Comparison of ENCODE assay signal across 23 mouse cellular contexts in genomic region chr4:119057826-119058225, GRCm38 (mm10). TPM values are rescaled to one million over a fixed set of nuclear protein-coding genes. Genes with fewer than 3 reads are reported as not detected.
A peak's percentile ranks its signal among the peaks of the same experiment; 100 is the strongest.
DNase-seq lines count a peak whose midpoint lies in the region; ATAC-seq lines count a peak whose summit lies in the region.
"Had no signal": no experiment of that assay in that cellular context is flagged by ENCODE, and none has a peak within 500 bp of the region (broad histone marks: within the 10 kb centered on the region; RNA-seq: fewer than 3 reads in every experiment).

No protein-coding gene starts in this region.

- H3K4me1 ChIP-seq in liver, embryonic 13.5 days (replicated peaks), result peaks cover 33% of the 10 kb centered on the region
- H3K4me1 ChIP-seq in liver, embryonic 12.5 days, result peaks cover 35% of the 10 kb centered on the region
- H3K4me1 ChIP-seq: forebrain, embryonic 15.5 days; limb, embryonic 15.5 days had no signal

- H3K4me2 ChIP-seq in liver, embryonic 13.5 days, result no peak overlapping the region
- H3K4me2 ChIP-seq in liver, embryonic 12.5 days, result no peak overlapping the region
- H3K4me2 ChIP-seq: forebrain, embryonic 15.5 days; heart, embryonic 13.5 days; limb, embryonic 15.5 days had no signal

- H3K9me3 ChIP-seq in liver, embryonic 13.5 days (replicated peaks), result no peaks in the 10 kb centered on the region
- H3K9me3 ChIP-seq in liver, embryonic 12.5 days (replicated peaks), result no peaks in the 10 kb centered on the region
- H3K9me3 ChIP-seq: forebrain, embryonic 15.5 days; heart, embryonic 13.5 days; limb, embryonic 15.5 days had no signal

- no peaks in the 10 kb centered on the region for H3K36me3 ChIP-seq in liver, embryonic 13.5 days
- H3K36me3 ChIP-seq in liver, embryonic 12.5 days, result no peaks in the 10 kb centered on the region
- H3K36me3 ChIP-seq: forebrain, embryonic 15.5 days; heart, embryonic 13.5 days; limb, embryonic 15.5 days had no signal

- H3K4me3 ChIP-seq in liver, embryonic 13.5 days (replicated peaks), result no peak overlapping the region
- no peak overlapping the region for H3K4me3 ChIP-seq in liver, embryonic 12.5 days
- H3K4me3 ChIP-seq: forebrain, embryonic 15.5 days; heart, embryonic 13.5 days; layer of hippocampus, adult 2 months; limb, embryonic 15.5 days had no signal

- H3K27me3 ChIP-seq in liver, embryonic 13.5 days, result peaks cover 34% of the 10 kb centered on the region
- H3K27me3 ChIP-seq in liver, embryonic 12.5 days (replicated peaks), result peaks cover 44% of the 10 kb centered on the region
- H3K27me3 ChIP-seq: forebrain, embryonic 15.5 days; heart, embryonic 13.5 days; limb, embryonic 15.5 days had no signal

- ATAC-seq in liver, embryonic 13.5 days (ENCODE audit: low read depth), result no peak
- no peak for ATAC-seq in liver, embryonic 12.5 days
- ATAC-seq: activated CD4-positive, CD25-positive, alpha-beta regulatory T cell, adult 4 months; forebrain, embryonic 15.5 days; hindbrain, postnatal 0 days; intestine, embryonic 16.5 days had no signal

- 37% methylated on average over 1 of the region's 1 CpGs for WGBS in liver, embryonic 13.5 days (ENCODE audit: insufficient replicate concordance)
- WGBS in liver, embryonic 12.5 days (ENCODE audit: insufficient replicate concordance), result 46% methylated on average over 1 of the region's 1 CpGs

- DNase-seq in cerebellum, adult 11-12 months, result peak; percentile 11
- no peak for DNase-seq in cerebellum, postnatal 4 days (ENCODE audit: low spot score in 2 of 2)
- DNase-seq in liver, embryonic 13.5 days, result no peak
- peak; percentile 65 for DNase-seq in kidney, postnatal 10 days
- no peak for DNase-seq in left cerebral cortex, adult 8-10 months (ENCODE audit: low spot score in 2 of 2)
- no peak for DNase-seq in testis, postnatal 14 days (ENCODE audit: low spot score)
- DNase-seq: adrenal gland, adult 8-10 months; cerebellum, adult 9-10 months; embryo, embryonic 11 days; gastrocnemius, postnatal 10 days; heart, adult 11 months; heart, postnatal 14 days; lung, postnatal 4 days; midbrain, embryonic 14.5 days; thymus, postnatal 14 days had no signal

- H3K27ac ChIP-seq in liver, embryonic 13.5 days, result peak overlapping the region; percentile 15; the same call in 1 of the 2 replicates
- no peak overlapping the region for H3K27ac ChIP-seq in liver, embryonic 12.5 days
- H3K27ac ChIP-seq: forebrain, embryonic 15.5 days; heart, embryonic 13.5 days; hindbrain, postnatal 0 days; layer of hippocampus, adult 2 months; limb, embryonic 15.5 days had no signal

- peak overlapping the region; percentile 26; the same call in 1 of the 2 replicates for H3K9ac ChIP-seq in liver, embryonic 13.5 days
- no peak overlapping the region for H3K9ac ChIP-seq in liver, embryonic 12.5 days
- H3K9ac ChIP-seq: forebrain, embryonic 15.5 days; heart, embryonic 13.5 days; limb, embryonic 15.5 days had no signal

RNA-seq across cellular contexts. Expression of gene Slc2a1, which starts 50.7 kb away (rescaled TPM):
- polyA plus RNA-seq in liver, embryonic 13.5 days (2015; fragmentation: Nextera tagmentation; extraction: Ambion mirVana), result 272 and 303 TPM in 2 replicates
- 309 TPM in 2 replicates for polyA plus RNA-seq in liver, embryonic 12.5 days (2016; fragmentation: Nextera tagmentation; extraction: Ambion mirVana)
- 100 to 1,000 TPM in 1 of 4 experiments, 10 to 100 TPM in 3; 83.3 to 103 (median 92.3) TPM for total RNA-seq in left cerebral cortex, adult 8-10 months (2022)

Comparison
In these comparisons a context has a peak if more than half of its experiments do, and no peak if none do; other contexts are left out.
1. DNase-seq: peak in cerebellum, adult 11-12 months (single experiment) and kidney, postnatal 10 days (single experiment); none in cerebellum, postnatal 4 days (0 of 2), liver, embryonic 13.5 days (single experiment), left cerebral cortex, adult 8-10 months (0 of 2) and testis, postnatal 14 days (single experiment).